In the genomic region with DNA sequence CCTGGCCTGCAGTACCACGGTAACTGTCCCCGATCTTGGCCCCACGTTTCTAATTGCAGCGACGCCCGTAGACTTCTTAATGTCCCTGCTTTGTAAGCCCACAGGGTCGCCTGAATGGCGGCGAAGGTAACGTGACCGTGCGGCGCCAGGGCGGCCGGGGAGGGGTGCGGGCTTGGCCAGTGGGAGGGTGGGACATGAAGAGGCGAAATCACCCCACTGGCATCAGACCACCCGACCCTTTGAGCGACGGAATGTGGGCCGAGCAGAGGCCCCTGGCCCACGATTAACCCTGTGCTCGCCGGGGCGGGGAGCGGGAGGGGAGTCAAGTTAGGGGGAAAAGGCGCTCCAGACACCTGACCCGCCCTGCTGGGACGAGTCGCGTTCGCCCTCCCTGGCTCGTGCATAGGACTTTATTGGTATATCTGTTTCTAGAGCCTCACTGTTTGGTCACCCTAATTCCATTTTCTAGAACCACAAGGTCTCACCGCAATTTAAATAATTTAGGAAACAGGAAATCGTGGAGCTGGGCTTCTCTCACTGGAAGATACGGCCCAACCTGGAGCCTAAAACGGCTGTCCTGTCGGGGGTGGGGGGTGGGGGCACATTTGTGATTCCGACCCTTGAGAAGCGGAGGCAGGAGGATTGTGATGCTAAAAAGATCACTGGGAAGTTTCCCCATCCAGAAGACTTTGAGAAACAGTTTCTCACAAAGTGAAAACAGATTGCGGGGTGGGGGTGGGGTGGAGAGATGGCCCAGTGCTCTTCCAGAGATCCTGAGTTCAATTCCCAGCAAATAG, we compare ENCODE assay signal across 8 mouse cellular contexts. TPM values are rescaled to one million over a fixed set of nuclear protein-coding genes. Genes with fewer than 3 reads are reported as not detected.
A peak's percentile ranks its signal among the peaks of the same experiment; 100 is the strongest.
DNase-seq lines count a peak whose midpoint lies in the region; ATAC-seq and TF ChIP-seq lines count a peak whose summit lies in the region.

No protein-coding gene starts in this region.

- H3K27me3 ChIP-seq in erythroblast, embryonic 14.5 days (ENCODE audit: control insufficient read depth): peaks cover 40% of the 10 kb centered on the region
- no peaks in the 10 kb centered on the region for H3K27me3 ChIP-seq in embryonic facial prominence, embryonic 10.5 days (replicated peaks; ENCODE audit: low read depth, poor library complexity, severe bottlenecking)
- H3K27me3 ChIP-seq in stomach, postnatal 0 days (ENCODE audit: control insufficient read depth, insufficient read depth, low read length): no peaks in the 10 kb centered on the region

- 1% methylated on average over 41 of the region's 41 CpGs for WGBS in embryonic facial prominence, embryonic 10.5 days
- WGBS in stomach, postnatal 0 days: 2% methylated on average over 41 of the region's 41 CpGs

- peak overlapping the region; percentile 90 for H3K27ac ChIP-seq in embryonic facial prominence, embryonic 10.5 days (replicated peaks)
- H3K27ac ChIP-seq in stomach, postnatal 0 days (replicated peaks): no peak overlapping the region

- TF ChIP-seq EP300 in stomach, postnatal 0 days (optimal IDR thresholded peaks at IDR 0.05): no peak

- peak overlapping the region; percentile 60 for H3K4me3 ChIP-seq in erythroblast, embryonic 14.5 days (replicated peaks)
- peak overlapping the region; percentile 60 for H3K4me3 ChIP-seq in embryonic facial prominence, embryonic 10.5 days
- peak overlapping the region; percentile 58 for H3K4me3 ChIP-seq in stomach, postnatal 0 days (ENCODE audit: low read depth, low read length)

- peak overlapping the region; percentile 68 for H3K9ac ChIP-seq in stomach, postnatal 0 days (ENCODE audit: low read length)

- no peaks in the 10 kb centered on the region for H3K9me3 ChIP-seq in erythroblast, embryonic 14.5 days (ENCODE audit: control insufficient read depth, low read length)
- H3K9me3 ChIP-seq in embryonic facial prominence, embryonic 10.5 days: no peaks in the 10 kb centered on the region
- H3K9me3 ChIP-seq in stomach, postnatal 0 days (ENCODE audit: control insufficient read depth, low read length): no peaks in the 10 kb centered on the region

- H3K4me2 ChIP-seq in stomach, postnatal 0 days (replicated peaks; ENCODE audit: low read depth): peak overlapping the region; percentile 91

- H3K36me3 ChIP-seq in erythroblast, embryonic 14.5 days (ENCODE audit: control insufficient read depth): no peaks in the 10 kb centered on the region
- no peaks in the 10 kb centered on the region for H3K36me3 ChIP-seq in embryonic facial prominence, embryonic 10.5 days (replicated peaks)
- H3K36me3 ChIP-seq in stomach, postnatal 0 days (ENCODE audit: control insufficient read depth, insufficient read depth, low read length): no peaks in the 10 kb centered on the region

- intact Hi-C loops in heart, postnatal 36 days (cut with DNase I): no loop called here
- intact Hi-C loops in left cerebral cortex, postnatal 10 days (cut with DNase I): no loop called here

- TF ChIP-seq CTCF in stomach, postnatal 0 days (IDR thresholded peaks at IDR 0.05; ENCODE audit: low read depth): no peak

- H3K4me1 ChIP-seq in erythroblast, embryonic 14.5 days (ENCODE audit: control insufficient read depth): peaks cover 8% of the 10 kb centered on the region
- H3K4me1 ChIP-seq in embryonic facial prominence, embryonic 10.5 days: peaks cover 16% of the 10 kb centered on the region
- H3K4me1 ChIP-seq in stomach, postnatal 0 days (replicated peaks; ENCODE audit: control insufficient read depth, insufficient read depth): no peaks in the 10 kb centered on the region

- DNase-seq in R1 (ENCODE audit: low read depth, low spot score): peak; percentile 89
- DNase-seq in embryonic facial prominence, embryonic 10.5 days (ENCODE audit: low spot score): peak; percentile 92
- DNase-seq in heart, postnatal 36 days: peak; percentile 31 to 51
- DNase-seq in left cerebral cortex, postnatal 10 days (ENCODE audit: extremely low spot score in 1 of 2, low spot score in 2 of 2): peak; percentile 59 to 76
- peak; percentile 88 for DNase-seq in mesoderm, embryonic 11.5 days (ENCODE audit: low read depth, low spot score)
- DNase-seq in stomach, postnatal 0 days (ENCODE audit: low spot score): peak; percentile 53

- ATAC-seq in erythroblast, adult 5-6 weeks (replicated peaks; ENCODE audit: low FRiP score, poor library complexity, severe bottlenecking): no peak
- ATAC-seq in stomach, postnatal 0 days (ENCODE audit: low FRiP score, low TSS enrichment): peak; percentile 60; the same call in 1 of the 2 replicates

RNA-seq across cellular contexts. Expression of a gene that starts 15.0 kb away (rescaled TPM):
- polyA plus RNA-seq in erythroblast, embryonic 14.5 days (2012): 0.16 and 0.17 TPM in 2 replicates
- total RNA-seq in erythroblast, adult 5-6 weeks (2015; ENCODE audit: low replicate concordance): 3.5 and 4.2 TPM in 2 replicates
- total RNA-seq in erythroblast, adult 5-6 weeks (2017; ENCODE audit: low replicate concordance): 1.1 and 2.8 TPM in 2 replicates
- 9.1 and 11.7 TPM in 2 replicates for polyA plus RNA-seq in embryonic facial prominence, embryonic 10.5 days (2016; fragmentation: Nextera tagmentation; extraction: Ambion mirVana)
- total RNA-seq in heart, postnatal 36 days (2021): 1 to 10 TPM; 1.3 to 2.9 TPM
- total RNA-seq in left cerebral cortex, postnatal 10 days (2021): 10 to 100 TPM; 10.2 to 10.6 TPM
- polyA plus RNA-seq in stomach, postnatal 0 days (2015; fragmentation: Nextera tagmentation; extraction: Ambion mirVana): 4.4 and 5.1 TPM in 2 replicates

RNA-seq across cellular contexts. Expression of a gene that starts 21.5 kb away (rescaled TPM):
- polyA plus RNA-seq in erythroblast, embryonic 14.5 days (2012): 0.10 TPM in 2 replicates
- 43.6 and 57.3 TPM in 2 replicates for total RNA-seq in erythroblast, adult 5-6 weeks (2015; ENCODE audit: low replicate concordance)
- 117 and 148 TPM in 2 replicates for total RNA-seq in erythroblast, adult 5-6 weeks (2017; ENCODE audit: low replicate concordance)
- 16.6 and 20.3 TPM in 2 replicates for polyA plus RNA-seq in embryonic facial prominence, embryonic 10.5 days (2016; fragmentation: Nextera tagmentation; extraction: Ambion mirVana)
- total RNA-seq in heart, postnatal 36 days (2021): 10 to 100 TPM; 10.3 to 10.9 TPM
- total RNA-seq in left cerebral cortex, postnatal 10 days (2021): 10 to 100 TPM; 21.6 to 25.0 TPM
- polyA plus RNA-seq in stomach, postnatal 0 days (2015; fragmentation: Nextera tagmentation; extraction: Ambion mirVana): 2.8 and 3.1 TPM in 2 replicates

Comparison
In these comparisons a context has a peak if more than half of its experiments do, and no peak if none do; other contexts are left out.
1. DNase-seq: peak in every context shown above with its lines; median percentile 92 in embryonic facial prominence, embryonic 10.5 days; 89 in R1; 88 in mesoderm, embryonic 11.5 days; 68 in left cerebral cortex, postnatal 10 days; 53 in stomach, postnatal 0 days; 41 in heart, postnatal 36 days.